Mouse (Mus musculus): Measurements from ENCODE around the gene Arf3. TPM values are rescaled to one million over a fixed set of nuclear protein-coding genes. Genes with fewer than 3 reads are reported as not detected.

Gene Arf3
- polyA plus RNA-seq, 1 experiment from 2014 or later: 24.5 TPM

GRCm38 (mm10) chr15:98793141-98793698 is 30.2 kb upstream of the Arf3 start:
- H3K9ac ChIP-seq (replicated peaks; ENCODE audit: low read length): no peak overlapping the region
- peaks cover 3% of the 10 kb centered on the region; the same call in 1 of the 2 replicates for H3K4me1 ChIP-seq (ENCODE audit: control insufficient read depth, insufficient read depth, low read length)
- H3K4me3 ChIP-seq (ENCODE audit: low read depth, low read length): no peak overlapping the region
- peak; percentile 9 for DNase-seq (ENCODE audit: low spot score)
- no peak overlapping the region for H3K27ac ChIP-seq (replicated peaks; ENCODE audit: low read depth, low read length)
- H3K36me3 ChIP-seq (replicated peaks; ENCODE audit: control insufficient read depth, insufficient read depth, low read depth, low read length): no peaks in the 10 kb centered on the region
- no peak overlapping the region for H3K4me2 ChIP-seq (ENCODE audit: low read depth, low read length)
- no peak for ATAC-seq (replicated peaks; ENCODE audit: insufficient number of reproducible peaks, low FRiP score, low TSS enrichment, low read depth)
- WGBS: 6% methylated on average over 13 of the region's 13 CpGs
- H3K9me3 ChIP-seq (replicated peaks; ENCODE audit: control insufficient read depth, low read length): no peaks in the 10 kb centered on the region; the same call in 1 of the 2 replicates
- H3K27me3 ChIP-seq (ENCODE audit: control insufficient read depth, insufficient read depth, low read length): peaks cover 98% of the 10 kb centered on the region

GRCm38 (mm10) chr15:98792233-98793020 is 29.4 kb upstream of the Arf3 start:
- Histone ChIP-seq H3K4me2 (ENCODE audit: low read depth, low read length) (peak overlapping the region; percentile 20; the same call in 1 of the 2 replicates), H3K9ac (replicated peaks; ENCODE audit: low read length) (no peak overlapping the region), H3K4me3 (ENCODE audit: low read depth, low read length) (peak overlapping the region; percentile 12; the same call in 1 of the 2 replicates), H3K9me3 (replicated peaks; ENCODE audit: control insufficient read depth, low read length) (no peaks in the 10 kb centered on the region; the same call in 1 of the 2 replicates), H3K27me3 (ENCODE audit: control insufficient read depth, insufficient read depth, low read length) (peaks cover 96% of the 10 kb centered on the region), H3K27ac (replicated peaks; ENCODE audit: low read depth, low read length) (no peak overlapping the region), H3K4me1 (ENCODE audit: control insufficient read depth, insufficient read depth, low read length) (no peaks in the 10 kb centered on the region; the same call in 1 of the 2 replicates), H3K36me3 (replicated peaks; ENCODE audit: control insufficient read depth, insufficient read depth, low read depth, low read length) (no peaks in the 10 kb centered on the region)
- 2% methylated on average over 75 of the region's 75 CpGs for WGBS
- no peak for ATAC-seq (replicated peaks; ENCODE audit: insufficient number of reproducible peaks, low FRiP score, low TSS enrichment, low read depth)
- peak; percentile 11 for DNase-seq (ENCODE audit: low spot score)

DNA sequence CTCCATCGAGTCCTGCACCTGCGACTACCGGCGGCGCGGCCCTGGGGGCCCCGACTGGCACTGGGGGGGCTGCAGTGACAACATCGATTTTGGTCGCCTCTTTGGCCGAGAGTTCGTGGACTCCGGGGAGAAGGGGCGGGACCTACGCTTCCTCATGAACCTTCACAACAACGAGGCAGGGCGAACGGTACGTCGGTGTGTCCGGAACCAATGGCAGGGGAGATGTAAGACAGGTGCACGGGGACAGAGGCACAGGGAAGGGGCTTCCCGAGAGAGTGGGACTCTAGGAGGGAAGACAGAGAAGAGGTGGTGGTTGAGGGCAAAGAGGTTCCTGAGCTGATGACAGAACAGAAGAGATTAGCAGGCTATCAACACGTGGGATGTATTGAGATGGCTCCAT is 28.8 kb upstream of the Arf3 start:
- no peaks in the 10 kb centered on the region for H3K36me3 ChIP-seq (replicated peaks; ENCODE audit: control insufficient read depth, insufficient read depth, low read depth, low read length)
- no peak overlapping the region for H3K9ac ChIP-seq (replicated peaks; ENCODE audit: low read length)
- ATAC-seq (replicated peaks; ENCODE audit: insufficient number of reproducible peaks, low FRiP score, low TSS enrichment, low read depth) (no peak), DNase-seq (ENCODE audit: low spot score) (no peak)
- no peak overlapping the region; the same call in 1 of the 2 replicates for H3K4me3 ChIP-seq (ENCODE audit: low read depth, low read length)
- no peaks in the 10 kb centered on the region; the same call in 1 of the 2 replicates for H3K9me3 ChIP-seq (replicated peaks; ENCODE audit: control insufficient read depth, low read length)
- H3K27ac ChIP-seq (replicated peaks; ENCODE audit: low read depth, low read length): no peak overlapping the region
- no peak overlapping the region for H3K4me2 ChIP-seq (ENCODE audit: low read depth, low read length)
- H3K27me3 ChIP-seq (ENCODE audit: control insufficient read depth, insufficient read depth, low read length): peaks cover 91% of the 10 kb centered on the region
- under 1% methylated on average over 23 of the region's 23 CpGs for WGBS
- H3K4me1 ChIP-seq (ENCODE audit: control insufficient read depth, insufficient read depth, low read length): no peaks in the 10 kb centered on the region; the same call in 1 of the 2 replicates

- H3K4me1 ChIP-seq (ENCODE audit: control insufficient read depth, insufficient read depth, low read length): no peaks in the 10 kb centered on the region; the same call in 1 of the 2 replicates
- no peak overlapping the region for H3K27ac ChIP-seq (replicated peaks; ENCODE audit: low read depth, low read length)
- ATAC-seq (replicated peaks; ENCODE audit: insufficient number of reproducible peaks, low FRiP score, low TSS enrichment, low read depth): no peak
- no peaks in the 10 kb centered on the region for H3K36me3 ChIP-seq (replicated peaks; ENCODE audit: control insufficient read depth, insufficient read depth, low read depth, low read length)
- no peaks in the 10 kb centered on the region; the same call in 1 of the 2 replicates for H3K9me3 ChIP-seq (replicated peaks; ENCODE audit: control insufficient read depth, low read length)
- H3K4me2 ChIP-seq (ENCODE audit: low read depth, low read length): no peak overlapping the region; the same call in 1 of the 2 replicates
- no peak overlapping the region; the same call in 1 of the 2 replicates for H3K4me3 ChIP-seq (ENCODE audit: low read depth, low read length)
- WGBS: under 1% methylated on average over 12 of the region's 12 CpGs
- H3K27me3 ChIP-seq (ENCODE audit: control insufficient read depth, insufficient read depth, low read length): peaks cover 86% of the 10 kb centered on the region
- DNase-seq (ENCODE audit: low spot score): peak; percentile 33
- H3K9ac ChIP-seq (replicated peaks; ENCODE audit: low read length): no peak overlapping the region
Observed at GRCm38 (mm10) chr15:98791221-98791620, 28.2 kb upstream of the Arf3 start.

DNA sequence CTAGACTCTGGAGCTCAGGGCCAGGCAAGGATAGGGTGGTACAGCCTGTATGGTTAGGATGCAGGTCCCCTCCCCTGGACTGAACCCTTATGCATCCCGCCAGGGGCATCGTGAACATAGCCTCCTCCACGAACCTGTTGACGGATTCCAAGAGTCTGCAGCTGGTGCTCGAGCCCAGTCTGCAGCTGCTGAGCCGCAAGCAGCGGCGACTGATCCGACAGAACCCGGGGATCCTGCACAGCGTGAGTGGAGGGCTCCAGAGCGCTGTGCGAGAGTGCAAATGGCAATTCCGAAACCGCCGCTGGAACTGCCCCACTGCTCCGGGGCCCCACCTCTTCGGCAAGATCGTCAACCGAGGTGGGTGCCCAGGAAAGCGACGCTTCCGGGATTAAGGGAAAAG is 27.7 kb upstream of the Arf3 start:
- DNase-seq (ENCODE audit: low spot score): peak; percentile 2
- no peak for ATAC-seq (replicated peaks; ENCODE audit: insufficient number of reproducible peaks, low FRiP score, low TSS enrichment, low read depth)
- no peak overlapping the region for H3K4me3 ChIP-seq (ENCODE audit: low read depth, low read length)
- no peak overlapping the region for H3K9ac ChIP-seq (replicated peaks; ENCODE audit: low read length)
- H3K4me1 ChIP-seq (ENCODE audit: control insufficient read depth, insufficient read depth, low read length): no peaks in the 10 kb centered on the region; the same call in 1 of the 2 replicates
- no peaks in the 10 kb centered on the region for H3K36me3 ChIP-seq (replicated peaks; ENCODE audit: control insufficient read depth, insufficient read depth, low read depth, low read length)
- peaks cover 81% of the 10 kb centered on the region for H3K27me3 ChIP-seq (ENCODE audit: control insufficient read depth, insufficient read depth, low read length)
- no peaks in the 10 kb centered on the region; the same call in 1 of the 2 replicates for H3K9me3 ChIP-seq (replicated peaks; ENCODE audit: control insufficient read depth, low read length)
- peak overlapping the region; percentile 10 for H3K4me2 ChIP-seq (ENCODE audit: low read depth, low read length)
- WGBS: under 1% methylated on average over 23 of the region's 23 CpGs
- H3K27ac ChIP-seq (replicated peaks; ENCODE audit: low read depth, low read length): no peak overlapping the region

DNA sequence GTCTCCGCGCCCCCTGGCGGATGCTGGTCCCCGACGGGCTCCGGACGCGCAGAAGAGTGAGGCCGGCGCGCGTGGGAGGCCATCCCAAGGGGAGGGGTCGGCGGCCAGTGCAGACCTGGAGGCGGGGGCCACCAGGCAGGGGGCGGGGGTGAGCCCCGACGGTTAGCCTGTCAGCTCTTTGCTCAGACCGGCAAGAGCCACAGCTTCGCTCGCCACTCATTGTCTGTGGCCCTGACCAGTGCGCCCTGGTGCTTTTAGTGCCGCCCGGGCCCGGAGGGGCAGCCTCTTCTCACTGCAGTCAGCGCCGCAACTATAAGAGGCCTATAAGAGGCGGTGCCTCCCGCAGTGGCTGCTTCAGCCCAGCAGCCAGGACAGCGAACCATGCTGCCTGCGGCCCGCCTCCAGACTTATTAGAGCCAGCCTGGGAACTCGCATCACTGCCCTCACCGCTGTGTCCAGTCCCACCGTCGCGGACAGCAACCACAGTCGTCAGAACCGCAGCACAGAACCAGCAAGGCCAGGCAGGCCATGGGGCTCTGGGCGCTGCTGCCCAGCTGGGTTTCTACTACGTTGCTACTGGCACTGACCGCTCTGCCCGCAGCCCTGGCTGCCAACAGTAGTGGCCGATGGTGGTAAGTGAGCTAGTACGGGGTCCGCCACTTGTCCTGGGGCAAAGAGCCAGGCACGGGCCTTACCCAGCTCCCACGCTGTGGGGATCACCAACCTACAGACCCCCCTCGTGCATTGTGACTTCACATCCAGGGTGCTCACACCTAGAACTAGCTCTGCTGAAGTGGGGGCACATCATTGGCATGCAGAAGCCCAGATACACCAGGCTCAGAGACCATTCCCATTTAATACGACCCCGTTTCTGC is 26.9 kb upstream of the Arf3 start, which contains the start of gene Wnt1:
Gene Wnt1, plus strand, starts transcription at position 197 of the 875 bp plus-strand sequence.
- ATAC-seq (replicated peaks; ENCODE audit: insufficient number of reproducible peaks, low FRiP score, low TSS enrichment, low read depth) (no peak), DNase-seq (ENCODE audit: low spot score) (peak; percentile 66)
- H3K27me3 ChIP-seq (ENCODE audit: control insufficient read depth, insufficient read depth, low read length): peaks cover 73% of the 10 kb centered on the region
- H3K9ac ChIP-seq (replicated peaks; ENCODE audit: low read length): no peak within 1 kb of the TSS
- no peaks in the 10 kb centered on the region; the same call in 1 of the 2 replicates for H3K4me1 ChIP-seq (ENCODE audit: control insufficient read depth, insufficient read depth, low read length)
- WGBS: 2% methylated on average over 47 of the region's 51 CpGs
- no peak within 1 kb of the TSS; the same call in 1 of the 2 replicates for H3K4me2 ChIP-seq (ENCODE audit: low read depth, low read length)
- H3K4me3 ChIP-seq (ENCODE audit: low read depth, low read length): no peak within 1 kb of the TSS
- no peaks in the 10 kb centered on the region for H3K36me3 ChIP-seq (replicated peaks; ENCODE audit: control insufficient read depth, insufficient read depth, low read depth, low read length)
- H3K27ac ChIP-seq (replicated peaks; ENCODE audit: low read depth, low read length): no peak within 1 kb of the TSS
- H3K9me3 ChIP-seq (replicated peaks; ENCODE audit: control insufficient read depth, low read length): no peaks in the 10 kb centered on the region; the same call in 1 of the 2 replicates

- H3K4me2 ChIP-seq (ENCODE audit: low read depth, low read length): no peak overlapping the region
- H3K4me1 ChIP-seq (ENCODE audit: control insufficient read depth, insufficient read depth, low read length): no peaks in the 10 kb centered on the region; the same call in 1 of the 2 replicates
- ATAC-seq (replicated peaks; ENCODE audit: insufficient number of reproducible peaks, low FRiP score, low TSS enrichment, low read depth): no peak
- peaks cover 65% of the 10 kb centered on the region for H3K27me3 ChIP-seq (ENCODE audit: control insufficient read depth, insufficient read depth, low read length)
- 11% methylated on average over 24 of the region's 24 CpGs for WGBS
- no peak overlapping the region for H3K27ac ChIP-seq (replicated peaks; ENCODE audit: low read depth, low read length)
- no peak overlapping the region for H3K9ac ChIP-seq (replicated peaks; ENCODE audit: low read length)
- H3K4me3 ChIP-seq (ENCODE audit: low read depth, low read length): no peak overlapping the region
- DNase-seq (ENCODE audit: low spot score): no peak
- no peaks in the 10 kb centered on the region for H3K36me3 ChIP-seq (replicated peaks; ENCODE audit: control insufficient read depth, insufficient read depth, low read depth, low read length)
- H3K9me3 ChIP-seq (replicated peaks; ENCODE audit: control insufficient read depth, low read length): no peaks in the 10 kb centered on the region; the same call in 1 of the 2 replicates
Observed at GRCm38 (mm10) chr15:98788972-98789660, 26.1 kb upstream of the Arf3 start.
